Mouse (Mus musculus) layer of hippocampus, adult 2 months (tissue): ENCODE results near the gene Cd151. TPM values are rescaled to one million over a fixed set of nuclear protein-coding genes. Genes with fewer than 3 reads are reported as not detected.

Experiments used
- DNase-seq, 2 experiments: peaks; one replicate each; pipeline ENCODE4 v3.0.0; 2022; ENCODE audit warnings: low spot score in 2 of 2
- H3K27ac ChIP-seq: fragments of 200-600 bp; 2 replicates; pipeline ENCODE4 v1.8.1; 2022
- H3K4me3 ChIP-seq: fragments of 200-600 bp; 2 replicates; pipeline ENCODE4 v1.8.1; 2022; ENCODE audit warnings: mild to moderate bottlenecking
- CTCF ChIP-seq: fragments of 200-600 bp; conservative IDR thresholded peaks from 2 replicates; pipeline ENCODE4 v1.8.1; 2022; ENCODE audit warnings: antibody characterized with exemption, mild to moderate bottlenecking, moderate library complexity
- long read RNA-seq, 2 experiments: library from polyadenylated mRNA; stranded (forward); transcript quantifications; one replicate each; pipeline ENCODE4 v2.0.0; 2021; ENCODE audit warnings: borderline mapping rate in 2 of 2
- total RNA-seq, 2 experiments: library from RNA; stranded (reverse); gene quantifications; 2 replicates each; pipeline ENCODE4 v1.2.3; 2021

Gene Cd151
- total RNA-seq = 10 to 100 TPM; 23.4 to 25.1 TPM
- long read RNA-seq, experiment 1, transcript Cd151-203 (8 exons, 1,708 nt) = major isoform, 7 of 13 reads
- long read RNA-seq, experiment 1, partial matches to known transcripts = 2 of 13 reads
- long read RNA-seq, experiment 1, other reads (novel, unspliced or antisense) = 1 of 13 reads
- long read RNA-seq, experiment 2, transcript Cd151-203 (8 exons, 1,708 nt) = minor isoform, 5 of 20 reads
- long read RNA-seq, experiment 2, transcript Cd151-201 (7 exons, 1,619 nt) = minor isoform, 5 of 20 reads
- long read RNA-seq, experiment 2, transcript Cd151-202 (8 exons, 1,865 nt) = major isoform, 6 of 20 reads
- long read RNA-seq, experiment 2, partial matches to known transcripts = 3 of 20 reads
- long read RNA-seq, experiment 2, other reads (novel, unspliced or antisense) = 1 of 20 reads

DNA sequence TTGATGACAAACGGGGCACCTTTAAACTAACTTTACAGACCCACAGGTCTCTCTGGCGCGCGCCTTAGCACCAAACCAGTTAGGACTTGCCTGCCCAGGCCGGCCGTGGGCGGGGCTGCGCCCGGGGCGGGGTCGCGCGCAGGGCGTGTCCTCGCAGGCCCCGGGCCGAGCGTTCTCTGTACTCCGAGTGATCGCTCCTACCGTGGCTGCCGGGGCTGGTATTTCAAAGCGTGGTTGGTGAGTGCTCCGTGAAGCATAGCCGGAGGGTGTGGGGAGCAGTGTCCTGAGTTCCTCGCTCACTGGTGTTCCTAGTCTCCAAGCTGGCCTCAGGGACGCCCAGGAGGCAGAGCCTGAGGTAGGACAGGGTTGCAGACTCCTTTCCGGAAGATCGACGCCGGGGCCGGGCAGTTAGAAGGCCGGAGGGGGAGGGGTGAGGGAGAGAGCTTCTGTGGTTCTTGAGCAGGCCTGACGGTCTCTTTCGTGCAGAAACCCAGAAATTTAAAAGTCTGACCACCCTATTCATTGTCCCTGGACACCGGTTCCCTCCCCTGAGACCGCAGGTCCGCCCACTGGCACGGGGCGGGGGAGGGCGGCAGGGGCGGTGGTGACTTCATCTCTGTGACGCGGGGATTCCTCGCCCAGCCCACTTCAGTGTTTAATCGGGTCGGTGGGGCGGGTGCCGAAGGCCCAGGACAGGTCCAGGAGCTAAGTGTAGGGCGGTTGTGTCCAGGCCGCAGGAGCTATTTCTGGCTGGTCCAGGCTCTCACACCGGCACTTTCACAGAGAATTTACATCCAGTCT, at the start of gene Cd151:
Gene Cd151, plus strand, starts transcription at position 163 of the 801 bp plus-strand sequence.
- peak within 1 kb of the TSS; percentile 59 for H3K4me3 ChIP-seq
- DNase-seq = peak; percentile 49 to 62
- H3K27ac ChIP-seq = peak within 1 kb of the TSS; percentile 74
- TF ChIP-seq CTCF = no peak

DNA sequence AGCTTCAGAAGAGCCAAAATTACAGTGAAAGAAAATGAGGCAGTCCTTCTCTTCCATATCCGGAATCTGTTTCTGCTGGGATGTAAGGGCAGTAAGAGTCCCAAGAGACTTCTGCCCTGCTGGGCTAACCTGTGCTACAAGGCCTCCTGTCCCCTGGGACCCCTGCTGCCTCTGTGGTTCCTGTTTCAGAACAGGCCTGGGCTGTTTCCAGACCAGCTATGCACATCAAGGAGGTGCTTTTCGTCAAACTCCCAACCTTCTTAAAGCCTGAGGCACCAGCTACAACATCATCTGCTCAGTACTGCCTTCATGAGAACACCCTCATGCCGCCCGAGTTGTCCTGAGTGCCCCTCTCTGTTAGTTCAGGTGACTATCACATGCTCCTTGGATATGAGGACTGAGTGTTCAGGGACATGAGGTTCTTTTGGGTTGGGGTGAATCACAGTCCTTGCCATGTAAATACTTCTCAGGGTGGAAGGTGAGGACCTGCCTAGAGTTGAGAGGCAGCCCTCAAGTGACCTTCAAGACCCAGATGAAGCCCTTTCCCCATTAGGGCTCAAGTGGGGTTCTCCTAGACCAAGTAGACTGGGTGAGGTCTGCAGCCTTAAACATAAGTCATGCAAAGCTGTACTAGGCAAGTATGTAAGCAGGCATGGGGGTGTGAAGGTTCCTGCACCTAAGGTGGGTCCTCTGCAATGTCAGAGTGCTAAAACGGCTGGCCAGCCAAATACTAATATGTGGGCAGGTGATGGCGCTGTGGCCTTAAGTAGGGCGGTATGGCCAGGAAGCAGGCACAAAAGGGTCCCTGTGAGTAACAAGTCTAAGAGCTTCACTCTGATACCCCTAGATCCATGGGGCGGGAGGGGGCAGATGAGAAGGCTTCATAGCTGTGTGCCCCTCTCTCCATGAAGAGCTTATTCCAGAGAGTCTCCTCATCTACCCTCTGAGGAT, 49.2 kb upstream of the Cd151 start:
- Histone ChIP-seq H3K4me3 (no peak overlapping the region), H3K27ac (no peak overlapping the region)
- TF ChIP-seq CTCF = peak; percentile 16; the same call in 1 of the 2 replicates
- DNase-seq = no peak

DNA sequence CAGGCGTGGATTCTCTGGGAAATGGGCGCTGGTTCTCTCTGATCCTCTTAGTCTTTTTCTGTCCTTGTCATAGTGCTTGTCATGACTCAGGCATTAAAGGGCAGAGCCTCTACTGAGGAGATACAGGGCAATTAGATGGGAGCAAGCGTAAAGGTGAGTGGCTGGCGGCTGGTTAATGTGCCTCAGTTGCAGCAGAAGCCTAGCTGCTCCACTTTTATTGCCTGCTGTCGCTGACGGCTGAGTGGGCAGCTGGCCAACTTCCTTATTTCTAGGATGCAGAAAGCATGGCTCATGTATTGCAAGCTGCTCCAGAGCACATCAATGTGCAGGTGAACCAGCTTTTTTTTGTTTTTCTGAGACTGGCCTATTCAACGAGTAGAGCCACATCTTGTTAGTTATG, 48.2 kb upstream of the Cd151 start:
- no peak for TF ChIP-seq CTCF
- DNase-seq = peak in 1 of 2 experiments; percentile 61
- peak overlapping the region; percentile 14; the same call in 1 of the 2 replicates for H3K27ac ChIP-seq
- no peak overlapping the region for H3K4me3 ChIP-seq

DNA sequence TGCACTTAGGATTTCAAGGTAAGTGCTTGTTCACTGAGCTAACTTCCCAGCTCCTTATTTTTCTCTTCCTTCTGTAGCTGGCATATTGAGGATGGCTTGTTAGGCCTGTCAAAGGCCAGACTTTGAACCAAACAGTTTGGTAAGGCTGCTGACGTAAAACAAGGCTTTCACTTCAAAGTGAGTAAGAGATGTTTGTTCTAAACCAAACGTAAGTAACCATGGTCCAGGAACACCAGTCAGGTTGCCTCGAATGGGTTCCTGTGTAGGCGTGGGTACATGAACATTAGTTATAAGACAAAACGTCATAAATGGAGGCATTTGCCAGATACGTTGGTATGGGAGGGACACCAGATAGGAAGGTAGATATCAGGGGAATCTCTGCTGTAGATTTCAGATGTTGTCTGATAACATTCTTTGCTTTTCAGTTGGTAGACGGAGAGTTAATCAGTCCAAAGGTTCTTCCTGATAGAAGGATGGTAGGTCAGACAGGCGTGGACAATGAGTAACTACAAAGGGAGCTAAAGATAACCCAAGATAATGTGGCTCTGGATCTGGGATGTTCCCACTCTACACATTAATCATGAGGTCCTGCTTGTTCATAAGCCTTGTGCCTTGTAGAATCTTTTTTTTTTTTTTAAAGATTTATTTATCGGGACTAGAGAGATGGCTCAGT, 47.0 kb upstream of the Cd151 start:
- no peak overlapping the region for H3K27ac ChIP-seq
- TF ChIP-seq CTCF = no peak
- DNase-seq = no peak
- H3K4me3 ChIP-seq = no peak overlapping the region

DNA sequence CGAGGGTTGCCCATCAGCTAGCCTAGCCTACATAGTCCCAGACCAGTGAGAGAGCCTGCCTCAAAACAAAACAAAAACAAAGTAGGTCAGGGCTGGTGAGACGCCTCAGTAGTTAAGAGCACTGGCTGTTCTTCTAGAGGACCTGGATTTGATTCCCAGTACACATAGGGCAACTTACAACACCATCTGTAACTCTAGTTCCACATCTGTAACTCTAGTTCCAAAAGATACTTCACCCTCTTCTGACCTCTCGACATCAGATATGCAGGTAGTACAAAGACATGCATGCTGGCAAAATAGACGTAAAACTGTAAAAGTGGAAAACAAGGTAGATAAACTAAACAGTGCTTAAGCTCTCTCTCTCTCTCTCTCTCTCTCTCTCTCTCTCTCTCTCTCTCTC, 43.4 kb upstream of the Cd151 start:
- no peak for TF ChIP-seq CTCF
- DNase-seq = no peak
- Histone ChIP-seq H3K4me3 (no peak overlapping the region), H3K27ac (no peak overlapping the region)

DNA sequence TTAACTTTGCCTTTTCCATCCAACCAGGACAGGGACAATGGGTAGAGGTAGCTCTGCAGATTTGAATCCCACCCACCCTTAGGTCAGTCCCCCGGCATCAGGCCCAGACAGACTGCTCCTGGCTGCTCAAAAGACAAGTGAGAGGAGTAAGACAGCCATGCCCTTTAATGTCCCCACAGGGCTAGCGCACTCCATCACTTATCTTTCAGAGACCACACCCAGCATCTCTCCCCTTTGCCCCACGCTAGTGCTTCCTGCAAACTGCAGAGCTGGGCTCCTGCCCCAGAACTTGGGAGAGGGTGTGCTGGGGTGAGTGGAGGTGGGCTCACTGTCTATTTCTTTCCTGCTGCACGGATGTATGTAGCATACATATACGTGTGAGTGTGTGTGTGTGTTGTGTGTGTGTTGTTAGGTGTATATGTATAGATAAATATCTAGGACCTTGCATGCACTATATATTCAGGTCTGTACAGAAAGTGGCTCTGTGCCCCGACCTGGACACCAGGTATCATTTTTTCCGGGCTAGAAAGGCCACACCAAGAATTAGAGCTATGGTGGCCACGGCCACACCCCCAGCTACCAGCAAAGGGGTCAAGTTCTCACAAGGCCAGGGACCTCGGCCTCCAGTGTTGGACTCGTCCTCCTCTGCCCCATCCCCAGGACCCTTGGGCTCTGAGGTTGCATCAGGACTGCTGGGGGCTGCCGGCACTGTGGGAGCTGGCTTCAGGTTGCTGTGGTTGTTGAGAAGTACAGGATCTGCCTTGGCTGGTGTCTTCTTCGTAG, 40.1 kb upstream of the Cd151 start:
- Histone ChIP-seq H3K4me3 (no peak overlapping the region), H3K27ac (no peak overlapping the region)
- no peak for TF ChIP-seq CTCF
- DNase-seq = no peak

DNA sequence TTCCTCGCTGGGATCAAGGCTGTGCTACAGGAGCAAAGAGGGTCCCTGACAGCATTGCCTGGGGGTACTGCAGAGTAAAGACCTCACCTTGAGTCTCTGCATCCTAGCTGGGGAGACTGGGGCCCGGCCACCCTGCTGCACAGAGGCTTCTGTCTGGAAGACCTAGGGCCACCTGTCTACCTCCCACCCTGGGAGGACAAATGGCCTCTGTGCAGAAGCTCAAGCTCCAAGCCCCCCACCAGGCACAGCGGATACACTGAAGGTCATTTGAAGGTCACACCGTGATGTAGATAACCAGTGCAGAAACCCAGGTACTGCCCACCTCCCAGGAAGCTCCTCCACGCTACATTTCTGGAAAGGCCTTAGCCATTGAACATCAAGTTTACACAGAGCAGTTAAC, 38.5 kb upstream of the Cd151 start:
- H3K4me3 ChIP-seq = peak overlapping the region; percentile 77
- DNase-seq = no peak
- peak overlapping the region; percentile 98 for H3K27ac ChIP-seq
- no peak for TF ChIP-seq CTCF

DNA sequence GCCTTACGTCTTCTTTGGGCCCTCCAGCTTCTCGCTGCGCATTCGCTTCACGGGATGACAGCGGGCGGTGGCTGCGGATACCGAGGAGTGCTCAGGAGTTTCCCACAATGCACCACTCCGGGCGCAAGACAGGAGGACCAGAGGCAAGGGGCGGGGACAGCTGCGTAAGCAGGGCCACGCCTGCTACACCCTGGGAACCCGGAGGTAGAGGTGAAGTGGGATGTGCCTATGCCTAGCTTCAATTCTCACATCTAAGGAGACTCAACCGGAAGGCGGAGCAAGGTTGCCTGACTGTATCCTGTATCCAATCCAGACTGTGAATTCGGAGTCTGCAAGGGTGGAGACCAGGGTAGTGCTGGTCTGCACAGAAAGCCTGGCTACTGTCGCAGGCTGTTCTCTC, 37.9 kb upstream of the Cd151 start, which contains the start of gene Cend1:
Gene Cend1, minus strand, starts transcription at position 182 of the 400 bp plus-strand sequence.
- TF ChIP-seq CTCF = 0 out of 2 replicates have a peak, but pooled peaks have one; percentile 12
- DNase-seq = peak; percentile 87 to 94
- Histone ChIP-seq H3K4me3 (peak within 1 kb of the TSS; percentile 77), H3K27ac (peak within 1 kb of the TSS; percentile 98)

DNA sequence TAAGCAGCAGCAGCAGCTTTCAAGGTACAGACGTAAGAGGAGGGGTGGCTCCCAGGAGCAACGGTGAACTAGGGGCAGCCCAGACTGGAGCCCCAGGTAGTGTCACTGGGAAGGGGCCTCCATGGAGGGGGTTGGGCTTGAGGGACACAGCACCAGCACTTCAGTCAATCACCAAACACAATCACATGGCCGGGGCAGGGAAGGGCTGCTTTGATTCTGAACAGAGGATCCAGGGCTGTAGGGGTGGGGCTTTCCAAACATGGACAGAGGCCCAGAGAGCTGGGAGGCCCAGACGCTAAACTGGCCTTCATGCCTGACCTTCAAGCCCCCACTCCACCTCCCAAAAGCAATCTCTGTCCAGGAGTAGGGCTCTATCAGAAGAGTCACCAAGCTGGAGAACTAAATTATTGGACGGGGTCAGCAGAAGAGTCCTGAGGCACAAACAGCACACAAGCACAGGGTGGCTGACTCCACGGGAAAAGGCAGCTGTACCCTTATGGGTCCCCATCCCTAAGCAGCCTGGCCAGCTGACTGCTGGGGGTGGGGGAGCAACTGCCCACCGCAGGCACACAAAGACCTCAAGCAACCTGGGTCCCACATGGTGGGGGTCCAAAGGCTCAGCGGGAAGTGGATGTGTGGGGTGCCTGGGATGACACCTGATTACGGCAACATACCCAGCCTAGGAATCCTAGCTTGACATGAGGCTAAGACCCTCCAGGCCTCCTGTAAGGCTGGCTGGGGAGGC, 37.2 kb upstream of the Cd151 start:
- Histone ChIP-seq H3K27ac (peak overlapping the region; percentile 98), H3K4me3 (peak overlapping the region; percentile 77)
- no peak for TF ChIP-seq CTCF
- no peak for DNase-seq

DNA sequence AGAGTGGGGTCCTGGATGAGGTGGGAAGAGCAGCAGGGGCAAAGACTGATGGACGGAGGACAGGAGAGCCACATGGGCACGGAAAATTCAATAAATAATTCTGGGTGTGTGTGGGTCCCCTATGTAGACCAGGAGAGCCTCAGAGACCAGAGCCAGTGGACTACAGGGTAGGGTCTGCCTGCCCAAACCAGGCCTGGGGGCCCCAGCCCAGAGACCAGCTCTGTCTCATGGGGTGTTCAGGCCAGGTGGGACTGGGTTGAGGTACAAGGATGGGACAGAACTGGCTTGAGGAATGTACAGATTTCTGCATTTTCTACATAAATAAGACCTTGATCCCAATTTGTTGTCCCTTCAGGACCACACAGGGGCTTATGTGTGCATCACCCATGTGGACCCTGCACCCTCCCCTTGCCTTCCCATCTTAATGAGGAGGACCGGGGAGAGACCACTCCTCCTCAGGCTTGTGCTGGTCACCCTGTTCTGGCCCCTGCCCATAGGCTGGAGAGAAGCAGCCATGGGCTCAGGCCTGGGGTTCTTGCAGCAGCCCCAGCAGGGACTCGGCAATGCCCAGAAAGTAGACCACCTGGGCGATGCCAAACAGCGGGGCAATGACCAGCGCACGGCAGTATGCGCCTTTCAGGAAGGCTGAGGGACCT, 36.5 kb upstream of the Cd151 start:
- H3K27ac ChIP-seq = no peak overlapping the region
- no peak for DNase-seq
- no peak for TF ChIP-seq CTCF

More for the DNA sequence above, 36.5 kb upstream of the Cd151 start:
- no peak overlapping the region for H3K4me3 ChIP-seq
